In genomic region chr7:34659386-34660085, GRCm38 (mm10) we compare ENCODE assay signal across 21 mouse cellular contexts. TPM values are rescaled to one million over a fixed set of nuclear protein-coding genes. Genes with fewer than 3 reads are reported as not detected.
DNase-seq lines count a peak whose midpoint lies in the region; ATAC-seq and TF ChIP-seq lines count a peak whose summit lies in the region.
"Had no signal": no experiment of that assay in that cellular context is flagged by ENCODE, and none has a peak within 500 bp of the region (broad histone marks: within the 10 kb centered on the region; RNA-seq: fewer than 3 reads in every experiment).

No protein-coding gene starts in this region.

- no peaks in the 10 kb centered on the region; the same call in 1 of the 2 replicates for H3K79me2 ChIP-seq in liver, adult 2 months (ENCODE audit: control insufficient read depth, insufficient read depth, low read length)

- no peak for TF ChIP-seq CTCF in liver, adult 2 months (IDR thresholded peaks at IDR 0.05; ENCODE audit: low read depth, low read length)
- TF ChIP-seq CTCF in gastrocnemius, adult 2 months (IDR thresholded peaks at IDR 0.05) = no peak

- 31% methylated on average over 6 of the region's 6 CpGs for WGBS in liver, adult 2 months
- 68% methylated on average over 6 of the region's 6 CpGs for WGBS in liver, embryonic 11.5 days

- H3K4me1 ChIP-seq in liver, adult 2 months (ENCODE audit: control insufficient read depth, insufficient read depth, low read length) = peaks cover 15% of the 10 kb centered on the region
- H3K4me1 ChIP-seq in liver, embryonic 11.5 days (replicated peaks; ENCODE audit: control insufficient read depth, insufficient read depth, low read length) = no peaks in the 10 kb centered on the region

- no peak for ATAC-seq in liver, embryonic 11.5 days (replicated peaks; ENCODE audit: low FRiP score)
- ATAC-seq in activated CD4-positive, CD25-positive, alpha-beta regulatory T cell, adult 4 months = no peak
- ATAC-seq: forebrain, postnatal 0 days; inflammation-experienced regulatory T-cells, adult 6 months; lung, postnatal 0 days had no signal

- H3K27me3 ChIP-seq in liver, adult 2 months (ENCODE audit: control insufficient read depth, insufficient read depth, low read length) = no peaks in the 10 kb centered on the region
- H3K27me3 ChIP-seq in liver, embryonic 11.5 days (replicated peaks; ENCODE audit: control insufficient read depth, insufficient read depth, low read length) = peaks cover 18% of the 10 kb centered on the region
- H3K27me3 ChIP-seq: limb, embryonic 13.5 days had no signal

- no peaks in the 10 kb centered on the region for H3K36me3 ChIP-seq in liver, adult 2 months (ENCODE audit: control insufficient read depth, insufficient read depth, low read length)
- no peaks in the 10 kb centered on the region for H3K36me3 ChIP-seq in liver, embryonic 11.5 days (ENCODE audit: control insufficient read depth, insufficient read depth, low read length)
- H3K36me3 ChIP-seq: heart, embryonic 15.5 days; limb, embryonic 13.5 days had no signal

- no peak for TF ChIP-seq POLR2A in liver, adult 2 months (IDR thresholded peaks at IDR 0.05; ENCODE audit: extremely low read depth, insufficient read depth, low read length)

- peak overlapping the region; percentile 27; the same call in 1 of the 2 replicates for H3K4me3 ChIP-seq in liver, adult 2 months (ENCODE audit: insufficient read depth, low read depth, low read length)
- H3K4me3 ChIP-seq in liver, embryonic 11.5 days (ENCODE audit: low read depth, low read length) = no peak overlapping the region
- no peak overlapping the region for H3K4me3 ChIP-seq in gastrocnemius, adult 2 months
- H3K4me3 ChIP-seq: heart, embryonic 15.5 days; limb, embryonic 13.5 days had no signal

- peak overlapping the region; percentile 96 for H3K27ac ChIP-seq in liver, adult 2 months (replicated peaks; ENCODE audit: insufficient read depth, low read depth, low read length)
- H3K27ac ChIP-seq in liver, embryonic 11.5 days (ENCODE audit: low read depth, low read length) = no peak overlapping the region
- H3K27ac ChIP-seq in gastrocnemius, adult 2 months = no peak overlapping the region
- H3K27ac ChIP-seq: heart, embryonic 15.5 days; limb, embryonic 13.5 days had no signal

- intact Hi-C loops in gastrocnemius, adult 2 months (cut with DNase I) = loop anchor here (5.0 kb wide), 3 partner anchors 167 to 267 kb away; partner anchors contain the start of gene Lsm14a

- peak; percentile 72 for DNase-seq in adrenal gland, postnatal 10 days
- DNase-seq in adrenal gland, adult (ENCODE audit: inconsistent age in 2 of 2, low spot score in 1 of 2) = no peak
- DNase-seq in liver, adult 2 months (ENCODE audit: extremely low read depth, low read depth, low spot score) = peak; percentile 96
- no peak for DNase-seq in liver, embryonic 11.5 days (ENCODE audit: low spot score)
- peak; percentile 69 to 75 for DNase-seq in kidney, postnatal 36 days
- no peak for DNase-seq in gastrocnemius, adult 2 months
- no peak for DNase-seq in ovary, postnatal 36 days (ENCODE audit: low spot score)
- DNase-seq: cerebellum, adult 2 months; forebrain, postnatal 0 days; heart, adult 18-20 months; midbrain, embryonic 14.5 days; retina, postnatal 1 day; right cerebral cortex, postnatal 4 days; thymus, postnatal 36 days had no signal

- no peaks in the 10 kb centered on the region for H3K9me3 ChIP-seq in liver, embryonic 11.5 days (ENCODE audit: control insufficient read depth, low read length)
- H3K9me3 ChIP-seq: heart, embryonic 15.5 days; limb, embryonic 13.5 days had no signal

- H3K9ac ChIP-seq in liver, adult 2 months (ENCODE audit: low read depth, low read length) = peak overlapping the region; percentile 56
- no peak overlapping the region for H3K9ac ChIP-seq in liver, embryonic 11.5 days (ENCODE audit: low read depth, low read length)
- H3K9ac ChIP-seq: forebrain, postnatal 0 days; heart, embryonic 15.5 days; limb, embryonic 13.5 days had no signal

- H3K4me2 ChIP-seq in liver, embryonic 11.5 days = no peak overlapping the region
- H3K4me2 ChIP-seq: heart, embryonic 15.5 days; limb, embryonic 13.5 days had no signal

RNA-seq across cellular contexts. Expression of gene Kctd15, which starts 3.0 kb away (rescaled TPM):
- 10 to 100 TPM; 15.4 to 17.4 TPM for total RNA-seq in adrenal gland, postnatal 10 days (2021)
- 2.5 and 2.7 TPM in 2 replicates for total RNA-seq in liver, adult 2 months (2014; rRNA removed)
- 7.3 and 10.7 TPM in 2 replicates for polyA plus RNA-seq in liver, adult 2 months (2012; rRNA removed)
- 4.3 and 4.9 TPM in 2 replicates for polyA plus RNA-seq in liver, embryonic 11.5 days (2014; fragmentation: Nextera tagmentation; extraction: Ambion mirVana)
- 10 to 100 TPM; 41.4 to 47.1 TPM for total RNA-seq in gastrocnemius, adult 2 months (2021)
- not detected for polyA plus RNA-seq in activated CD4-positive, CD25-positive, alpha-beta regulatory T cell, adult 4 months (2017; shearing (Covaris generic))
- total RNA-seq: common myeloid progenitor, adult 5-6 weeks; neutrophil, adult 5-6 weeks had no signal
- polyA plus RNA-seq: inflammation-experienced regulatory T-cells, adult 6 months had no signal

Comparison
In these comparisons a context has a peak if more than half of its experiments do, and no peak if none do; other contexts are left out.
1. DNase-seq: peak in adrenal gland, postnatal 10 days (single experiment), liver, adult 2 months (single experiment) and kidney, postnatal 36 days (2 of 2); none in adrenal gland, adult (0 of 2), liver, embryonic 11.5 days (single experiment), gastrocnemius, adult 2 months (single experiment) and ovary, postnatal 36 days (single experiment).